Mouse (Mus musculus): ENCODE data around the gene Slc12a5.

DNA sequence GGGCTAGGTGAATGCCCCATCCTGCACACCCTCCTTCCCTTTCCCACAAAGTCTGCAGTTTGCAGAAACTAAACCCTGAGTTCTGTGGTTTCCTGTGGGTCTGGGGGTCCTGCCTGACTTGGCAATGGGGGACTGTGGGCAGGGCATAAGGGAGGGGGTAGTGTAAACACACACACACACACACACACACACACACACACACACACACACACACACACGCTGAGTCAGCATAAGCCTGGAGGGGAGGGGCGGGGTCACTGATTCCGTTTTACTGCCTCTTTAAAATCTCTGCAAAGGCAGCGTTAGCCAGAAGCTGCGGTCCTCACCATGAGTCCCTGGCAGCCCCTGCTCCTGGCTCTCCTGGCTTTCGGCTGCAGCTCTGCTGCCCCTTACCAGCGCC lies 12.7 kb upstream of the Slc12a5 start:
- no peak for TF ChIP-seq CTCF (IDR thresholded peaks at IDR 0.05; ENCODE audit: low read depth)
- no peak for TF ChIP-seq EP300 (IDR thresholded peaks at IDR 0.05; ENCODE audit: low read depth)
